Mouse (Mus musculus) midbrain, postnatal 0 days (tissue): ENCODE measurements around the gene Chka. TPM values are rescaled to one million over a fixed set of nuclear protein-coding genes. Genes with fewer than 3 reads are reported as not detected.

Experiments used
- ATAC-seq: fragments of 200-750 bp; cut with Nextera tagmentation; 2 replicates; pipeline ENCODE4 v1.8.0; 2017; ENCODE audit warnings: moderate number of reproducible peaks, mild to moderate bottlenecking, moderate TSS enrichment, moderate library complexity; ENCODE audit not compliant: low FRiP score
- DNase-seq: peaks from one replicate; pipeline ENCODE4 v3.0.0-alpha.2; 2015; ENCODE audit warnings: low spot score
- H3K27ac ChIP-seq: fragments of 300-500 bp; sonication (generic); 2 replicates; pipeline ENCODE4 v1.5.1; 2014; ENCODE audit warnings: low read depth, mild to moderate bottlenecking, low read length, mixed read lengths
- H3K27me3 ChIP-seq: fragments of 300-500 bp; sonication (generic); 2 replicates; pipeline ENCODE4 v1.6.1; 2014; ENCODE audit warnings: low read length, control low read depth, mixed read lengths; ENCODE audit not compliant: insufficient read depth
- H3K36me3 ChIP-seq: fragments of 300-500 bp; sonication (generic); 2 replicates; pipeline ENCODE4 v1.6.1; 2014; ENCODE audit warnings: low read length, control low read depth, mixed read lengths; ENCODE audit not compliant: insufficient read depth
- H3K4me1 ChIP-seq: fragments of 300-500 bp; sonication (generic); 2 replicates; pipeline ENCODE4 v1.6.1; 2014; ENCODE audit warnings: mild to moderate bottlenecking, control low read depth, antibody characterized with exemption, low read length, mixed read lengths; ENCODE audit not compliant: insufficient read depth
- H3K4me2 ChIP-seq: fragments of 300-500 bp; sonication (generic); 2 replicates; pipeline ENCODE4 v1.6.1; 2014; ENCODE audit warnings: low read depth, mild to moderate bottlenecking, low read length, mixed read lengths; ENCODE audit not compliant: poor library complexity, severe bottlenecking
- H3K4me3 ChIP-seq: fragments of 300-500 bp; sonication (generic); 2 replicates; pipeline ENCODE4 v1.5.1; 2014; ENCODE audit warnings: low read depth, mild to moderate bottlenecking, low read length, moderate library complexity
- H3K9ac ChIP-seq: fragments of 300-500 bp; sonication (generic); replicated peaks from 2 replicates; pipeline ENCODE4 v1.6.1; 2014; ENCODE audit warnings: mild to moderate bottlenecking, low read length, moderate library complexity, mixed read lengths; ENCODE audit not compliant: poor library complexity, severe bottlenecking
- H3K9me3 ChIP-seq: fragments of 300-500 bp; sonication (generic); 2 replicates; pipeline ENCODE4 v1.6.1; 2016; ENCODE audit warnings: low read length, control low read depth
- CTCF ChIP-seq: IDR thresholded peaks from 2 replicates; pipeline ENCODE4 v1.5.1; 2016; ENCODE audit warnings: antibody characterized with exemption, mild to moderate bottlenecking
- WGBS: fragments of 180-500 bp; shearing (Covaris S2); extraction: QIAGEN DNeasy Blood & Tissue Kit; methylation state at CpG from one replicate; pipeline ENCODE4 v1.1.7; 2014; 5-methylcytosine and 5-hydroxymethylcytosine counted together
- polyA plus RNA-seq: library from polyadenylated mRNA; unstranded; fragments of >200 nt; fragmentation: Nextera tagmentation; extraction: Ambion mirVana; gene quantifications from 2 replicates; pipeline ENCODE4 v1.2.1, GENCODE M21; 2015
- total RNA-seq: library from RNA; depleted of rRNA; stranded (reverse); fragments of >200 nt; gene quantifications from 2 replicates; pipeline ENCODE4 v1.2.3, GENCODE M21; 2014

Gene Chka
- total and polyA plus RNA-seq, 2 experiments from 2014 or later: 56.3 to 62.7 TPM

GRCm38 (mm10) chr19:3896208-3896607 is 44.6 kb downstream of the Chka start:
- H3K9ac ChIP-seq: no peak overlapping the region
- DNase-seq: no peak
- H3K4me3 ChIP-seq: no peak overlapping the region
- no peaks in the 10 kb centered on the region for H3K27me3 ChIP-seq
- WGBS: 90% methylated on average over 10 of the region's 10 CpGs
- H3K36me3 ChIP-seq: peaks cover 54% of the 10 kb centered on the region
- ATAC-seq: no peak
- no peak for TF ChIP-seq CTCF
- H3K9me3 ChIP-seq: no peaks in the 10 kb centered on the region
- H3K4me2 ChIP-seq: no peak overlapping the region
- no peaks in the 10 kb centered on the region for H3K4me1 ChIP-seq
- H3K27ac ChIP-seq: no peak overlapping the region

- TF ChIP-seq CTCF: no peak
- Histone ChIP-seq H3K4me1 (no peaks in the 10 kb centered on the region), H3K9me3 (no peaks in the 10 kb centered on the region), H3K27ac (no peak overlapping the region), H3K27me3 (no peaks in the 10 kb centered on the region), H3K4me3 (no peak overlapping the region), H3K4me2 (no peak overlapping the region), H3K36me3 (peaks cover 47% of the 10 kb centered on the region), H3K9ac (no peak overlapping the region)
- 91% methylated on average over 5 of the region's 5 CpGs for WGBS
- ATAC-seq (no peak), DNase-seq (no peak)
These were observed 46.0 kb downstream of the Chka start for GRCm38 (mm10) chr19:3897557-3897956.

GRCm38 (mm10) chr19:3898952-3899351 is 47.4 kb downstream of the Chka start:
- Histone ChIP-seq H3K4me3 (no peak overlapping the region), H3K4me1 (no peaks in the 10 kb centered on the region), H3K9ac (no peak overlapping the region), H3K27ac (no peak overlapping the region), H3K4me2 (no peak overlapping the region), H3K9me3 (no peaks in the 10 kb centered on the region), H3K36me3 (peaks cover 40% of the 10 kb centered on the region), H3K27me3 (no peaks in the 10 kb centered on the region)
- TF ChIP-seq CTCF: no peak
- WGBS: 86% methylated on average over 7 of the region's 7 CpGs
- ATAC-seq: no peak
- DNase-seq: no peak

GRCm38 (mm10) chr19:3899618-3900017 is 48.0 kb downstream of the Chka start:
- peaks cover 35% of the 10 kb centered on the region for H3K36me3 ChIP-seq
- H3K9ac ChIP-seq: no peak overlapping the region
- DNase-seq (no peak), ATAC-seq (no peak)
- 98% methylated on average over 4 of the region's 4 CpGs for WGBS
- H3K4me2 ChIP-seq: no peak overlapping the region
- H3K27me3 ChIP-seq: no peaks in the 10 kb centered on the region
- no peak overlapping the region for H3K4me3 ChIP-seq
- TF ChIP-seq CTCF: no peak
- H3K27ac ChIP-seq: no peak overlapping the region
- H3K4me1 ChIP-seq: no peaks in the 10 kb centered on the region
- no peaks in the 10 kb centered on the region for H3K9me3 ChIP-seq

- Histone ChIP-seq H3K4me3 (no peak overlapping the region), H3K36me3 (peaks cover 12% of the 10 kb centered on the region; the same call in 1 of the 2 replicates), H3K27ac (no peak overlapping the region), H3K9ac (no peak overlapping the region), H3K9me3 (no peaks in the 10 kb centered on the region), H3K4me2 (no peak overlapping the region), H3K27me3 (no peaks in the 10 kb centered on the region), H3K4me1 (peaks cover 4% of the 10 kb centered on the region; the same call in 1 of the 2 replicates)
- no peak for DNase-seq
- TF ChIP-seq CTCF: no peak
- no peak for ATAC-seq
- WGBS: 76% methylated on average over 12 of the region's 12 CpGs
These were observed 51.4 kb downstream of the Chka start for GRCm38 (mm10) chr19:3902966-3903365.

- DNase-seq (no peak), ATAC-seq (no peak)
- Histone ChIP-seq H3K27me3 (no peaks in the 10 kb centered on the region), H3K27ac (no peak overlapping the region), H3K36me3 (peaks cover 10% of the 10 kb centered on the region; the same call in 1 of the 2 replicates), H3K9me3 (no peaks in the 10 kb centered on the region), H3K4me1 (peaks cover 4% of the 10 kb centered on the region; the same call in 1 of the 2 replicates), H3K9ac (no peak overlapping the region), H3K4me3 (no peak overlapping the region), H3K4me2 (no peak overlapping the region)
- WGBS: 60% methylated on average over 25 of the region's 25 CpGs
- no peak for TF ChIP-seq CTCF
These were observed 52.2 kb downstream of the Chka start for GRCm38 (mm10) chr19:3903648-3904362.
